Mouse (Mus musculus) heart, adult 2 months (tissue): Measurements from ENCODE around the gene Kcnma1.

Experiments used
- CTCF ChIP-seq: fragments of 200-600 bp; IDR thresholded peaks from 2 replicates; pipeline ENCODE4 v1.8.1; 2022; ENCODE audit warnings: antibody characterized with exemption, mild to moderate bottlenecking, moderate library complexity
- EP300 ChIP-seq: fragments of 200-500 bp; IDR thresholded peaks from 2 replicates; pipeline ENCODE4 v1.6.1; 2011; ENCODE audit warnings: low read depth, low read length, control low read depth; ENCODE audit not compliant: insufficient read depth
- POLR2A ChIP-seq: fragments of 200-500 bp; IDR thresholded peaks from 2 replicates; pipeline ENCODE4 v1.6.1; 2011; ENCODE audit warnings: mild to moderate bottlenecking, low read depth, low read length, control low read depth; ENCODE audit not compliant: insufficient read depth

- TF ChIP-seq POLR2A, result no peak
- TF ChIP-seq CTCF, result no peak
- TF ChIP-seq EP300, result no peak
Observed at GRCm38 (mm10) chr14:23902636-23903279, 111.5 kb downstream of the Kcnma1 start.
